Mouse (Mus musculus) skeletal muscle tissue, adult 2 months (tissue): ENCODE measurements around the gene Gnai2.

ENCODE experiments used
- DNase-seq: peaks from one replicate; pipeline ENCODE4 v3.0.0-alpha.2; 2012; ENCODE audit warnings: low read depth, low spot score

Gnai2 gene

GRCm38 (mm10) chr9:107635279-107636028 lies at the start of gene Gnai2:
Gene Gnai2 (minus strand): TSS chr9:107635367.
- DNase-seq = peak; percentile 97

- DNase-seq = no peak
These were observed 47.2 kb upstream of the Gnai2 start for GRCm38 (mm10) chr9:107682405-107682804.

GRCm38 (mm10) chr9:107679501-107679900 lies 44.3 kb upstream of the Gnai2 start, which contains the start of gene Gnat1:
Gene Gnat1 (minus strand): TSS chr9:107679712.
- DNase-seq = no peak

- no peak for DNase-seq
These were observed 43.7 kb upstream of the Gnai2 start for GRCm38 (mm10) chr9:107678861-107679260.

GRCm38 (mm10) chr9:107677819-107678526 lies 42.8 kb upstream of the Gnai2 start:
- DNase-seq = peak; percentile 61

GRCm38 (mm10) chr9:107677091-107677784 lies 42.1 kb upstream of the Gnai2 start:
- DNase-seq = no peak

- no peak for DNase-seq
These were observed 41.1 kb upstream of the Gnai2 start for GRCm38 (mm10) chr9:107676302-107676701.

- DNase-seq = no peak
These were observed 40.6 kb upstream of the Gnai2 start for GRCm38 (mm10) chr9:107675671-107676301.

GRCm38 (mm10) chr9:107674609-107675429 lies 39.7 kb upstream of the Gnai2 start:
- no peak for DNase-seq

- peak; percentile 85 for DNase-seq
These were observed 35.1 kb upstream of the Gnai2 start for GRCm38 (mm10) chr9:107670259-107670658.

GRCm38 (mm10) chr9:107669480-107669945 lies 34.3 kb upstream of the Gnai2 start, which contains the start of gene Slc38a3:
Gene Slc38a3 (minus strand): TSS chr9:107669530.
- DNase-seq = no peak

GRCm38 (mm10) chr9:107668916-107669315 lies 33.7 kb upstream of the Gnai2 start:
- DNase-seq = no peak

- peak; percentile 50 for DNase-seq
These were observed 32.8 kb upstream of the Gnai2 start for GRCm38 (mm10) chr9:107668011-107668410.

- peak; percentile 65 for DNase-seq
These were observed 32.1 kb upstream of the Gnai2 start for GRCm38 (mm10) chr9:107667219-107667618.

- DNase-seq = peak; percentile 73
These were observed 31.6 kb upstream of the Gnai2 start for GRCm38 (mm10) chr9:107666751-107667205.

- DNase-seq = no peak
These were observed 30.1 kb upstream of the Gnai2 start for GRCm38 (mm10) chr9:107665308-107665707.

GRCm38 (mm10) chr9:107663525-107663924 lies 28.4 kb upstream of the Gnai2 start:
- no peak for DNase-seq

GRCm38 (mm10) chr9:107662342-107662741 lies 27.2 kb upstream of the Gnai2 start:
- no peak for DNase-seq

- DNase-seq = no peak
These were observed 25.6 kb upstream of the Gnai2 start for GRCm38 (mm10) chr9:107660777-107661176.

- DNase-seq = no peak
These were observed 24.8 kb upstream of the Gnai2 start for GRCm38 (mm10) chr9:107659961-107660360.

GRCm38 (mm10) chr9:107659551-107659950 lies 24.4 kb upstream of the Gnai2 start:
- no peak for DNase-seq
